8 mouse cellular contexts compared by ENCODE assay signal in the genomic region with DNA sequence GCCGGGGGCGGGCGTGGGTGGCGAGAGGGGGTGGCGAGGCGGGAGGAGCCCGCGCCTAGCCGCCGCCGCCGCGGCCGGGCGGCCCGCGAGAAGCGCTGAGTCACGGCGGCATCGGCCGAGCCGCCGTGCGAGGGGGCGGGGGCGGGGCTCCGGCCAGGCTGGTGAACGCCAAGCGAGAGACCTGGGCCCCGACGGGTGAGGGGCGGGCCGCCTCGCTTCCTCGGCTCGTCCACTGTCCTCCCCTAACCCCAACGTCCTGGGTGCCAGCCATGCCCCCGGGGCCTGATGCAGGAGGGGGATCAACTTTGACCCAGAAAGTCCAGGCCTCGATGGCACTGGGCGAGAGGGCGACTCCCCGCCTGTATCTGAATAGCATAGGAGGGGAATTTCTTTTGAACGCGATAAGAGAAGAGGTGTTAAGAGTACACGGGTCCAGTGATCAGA. TPM values are rescaled to one million over a fixed set of nuclear protein-coding genes. Genes with fewer than 3 reads are reported as not detected.
DNase-seq lines count a peak whose midpoint lies in the region; ATAC-seq and TF ChIP-seq lines count a peak whose summit lies in the region.

Gene Me1, minus strand, starts transcription at position 136 of the 444 bp plus-strand sequence.

- no peak within 1 kb of the TSS; the same call in 1 of the 2 replicates for H3K27ac ChIP-seq in embryonic facial prominence, embryonic 13.5 days
- H3K27ac ChIP-seq in heart, embryonic 12.5 days (ENCODE audit: poor library complexity, severe bottlenecking) = peak within 1 kb of the TSS; percentile 49
- H3K27ac ChIP-seq in kidney, embryonic 15.5 days = no peak within 1 kb of the TSS
- no peak within 1 kb of the TSS for H3K27ac ChIP-seq in liver, embryonic 15.5 days (replicated peaks)
- H3K27ac ChIP-seq in neural tube, embryonic 14.5 days (ENCODE audit: low read depth, low read length) = peak within 1 kb of the TSS; percentile 66

- H3K4me1 ChIP-seq in G1E (ENCODE audit: insufficient read depth, low read depth, low read length) = peaks cover 12% of the 10 kb centered on the region
- peaks cover 3% of the 10 kb centered on the region; the same call in 1 of the 2 replicates for H3K4me1 ChIP-seq in embryonic facial prominence, embryonic 13.5 days
- peaks cover 3% of the 10 kb centered on the region for H3K4me1 ChIP-seq in heart, embryonic 12.5 days (replicated peaks)
- peaks cover 5% of the 10 kb centered on the region; the same call in 1 of the 2 replicates for H3K4me1 ChIP-seq in kidney, embryonic 15.5 days
- peaks cover 9% of the 10 kb centered on the region for H3K4me1 ChIP-seq in liver, embryonic 15.5 days (replicated peaks)
- H3K4me1 ChIP-seq in neural tube, embryonic 14.5 days (ENCODE audit: control insufficient read depth, insufficient read depth, low read length) = 0 out of 2 replicates have a peak, but pooled peaks cover 3% of the 10 kb centered on the region

- peak; percentile 69 for DNase-seq in G1E (ENCODE audit: low spot score)
- peak; percentile 81 for DNase-seq in adrenal gland, postnatal 10 days
- DNase-seq in spleen, postnatal 14 days (ENCODE audit: low spot score in 2 of 2) = no peak

- ATAC-seq in G1E (ENCODE audit: extremely low read depth, insufficient number of reproducible peaks, low FRiP score, poor library complexity, severe bottlenecking) = no peak
- peak; percentile 48; the same call in 1 of the 2 replicates for ATAC-seq in embryonic facial prominence, embryonic 13.5 days (ENCODE audit: insufficient number of reproducible peaks, insufficient read depth, low FRiP score, low TSS enrichment, low read depth)
- peak; percentile 91 for ATAC-seq in heart, embryonic 12.5 days (ENCODE audit: insufficient number of reproducible peaks, low FRiP score)
- peak; percentile 92 for ATAC-seq in kidney, embryonic 15.5 days (replicated peaks; ENCODE audit: low FRiP score)
- ATAC-seq in liver, embryonic 15.5 days (ENCODE audit: insufficient read depth) = peak; percentile 71
- peak; percentile 82 for ATAC-seq in neural tube, embryonic 14.5 days (ENCODE audit: low read depth)

- H3K4me3 ChIP-seq in G1E (ENCODE audit: low read depth, low read length) = peak within 1 kb of the TSS; percentile 76
- peak within 1 kb of the TSS; percentile 77 for H3K4me3 ChIP-seq in embryonic facial prominence, embryonic 13.5 days
- H3K4me3 ChIP-seq in heart, embryonic 12.5 days = peak within 1 kb of the TSS; percentile 74
- peak within 1 kb of the TSS; percentile 78 for H3K4me3 ChIP-seq in kidney, embryonic 15.5 days (replicated peaks)
- peak within 1 kb of the TSS; percentile 63 for H3K4me3 ChIP-seq in liver, embryonic 15.5 days (replicated peaks)
- H3K4me3 ChIP-seq in neural tube, embryonic 14.5 days (ENCODE audit: low read depth, low read length) = peak within 1 kb of the TSS; percentile 75

- 2% methylated on average over 34 of the region's 46 CpGs for WGBS in embryonic facial prominence, embryonic 13.5 days
- WGBS in heart, embryonic 12.5 days = under 1% methylated on average over 21 of the region's 46 CpGs
- WGBS in kidney, embryonic 15.5 days = under 1% methylated on average over 18 of the region's 46 CpGs
- 1% methylated on average over 23 of the region's 46 CpGs for WGBS in liver, embryonic 15.5 days (ENCODE audit: insufficient replicate concordance)
- WGBS in neural tube, embryonic 14.5 days = under 1% methylated on average over 26 of the region's 46 CpGs

- no peaks in the 10 kb centered on the region for H3K9me3 ChIP-seq in G1E (replicated peaks)
- no peaks in the 10 kb centered on the region for H3K9me3 ChIP-seq in embryonic facial prominence, embryonic 13.5 days
- no peaks in the 10 kb centered on the region for H3K9me3 ChIP-seq in heart, embryonic 12.5 days (replicated peaks)
- H3K9me3 ChIP-seq in kidney, embryonic 15.5 days (replicated peaks) = no peaks in the 10 kb centered on the region
- no peaks in the 10 kb centered on the region for H3K9me3 ChIP-seq in liver, embryonic 15.5 days (replicated peaks)
- H3K9me3 ChIP-seq in neural tube, embryonic 14.5 days (ENCODE audit: control insufficient read depth, low read length) = no peaks in the 10 kb centered on the region

- H3K27me3 ChIP-seq in G1E (ENCODE audit: insufficient read depth, low read length) = 0 out of 2 replicates have a peak, but pooled peaks cover 4% of the 10 kb centered on the region
- H3K27me3 ChIP-seq in embryonic facial prominence, embryonic 13.5 days = no peaks in the 10 kb centered on the region
- no peaks in the 10 kb centered on the region for H3K27me3 ChIP-seq in heart, embryonic 12.5 days (replicated peaks)
- no peaks in the 10 kb centered on the region for H3K27me3 ChIP-seq in kidney, embryonic 15.5 days
- H3K27me3 ChIP-seq in liver, embryonic 15.5 days = peaks cover 20% of the 10 kb centered on the region
- H3K27me3 ChIP-seq in neural tube, embryonic 14.5 days (ENCODE audit: control insufficient read depth, insufficient read depth, low read length) = no peaks in the 10 kb centered on the region

- peak within 1 kb of the TSS; percentile 83 for H3K4me2 ChIP-seq in embryonic facial prominence, embryonic 13.5 days
- H3K4me2 ChIP-seq in heart, embryonic 12.5 days = peak within 1 kb of the TSS; percentile 75
- peak within 1 kb of the TSS; percentile 97 for H3K4me2 ChIP-seq in kidney, embryonic 15.5 days
- peak within 1 kb of the TSS; percentile 85 for H3K4me2 ChIP-seq in liver, embryonic 15.5 days
- H3K4me2 ChIP-seq in neural tube, embryonic 14.5 days (ENCODE audit: low read depth, low read length) = peak within 1 kb of the TSS; percentile 70

- TF ChIP-seq CTCF in G1E (IDR thresholded peaks at IDR 0.05; ENCODE audit: low read depth, low read length) = no peak

- H3K9ac ChIP-seq in embryonic facial prominence, embryonic 13.5 days = peak within 1 kb of the TSS; percentile 85
- H3K9ac ChIP-seq in heart, embryonic 12.5 days = peak within 1 kb of the TSS; percentile 83
- H3K9ac ChIP-seq in kidney, embryonic 15.5 days = peak within 1 kb of the TSS; percentile 69
- peak within 1 kb of the TSS; percentile 58 for H3K9ac ChIP-seq in liver, embryonic 15.5 days
- peak within 1 kb of the TSS; percentile 84 for H3K9ac ChIP-seq in neural tube, embryonic 14.5 days (replicated peaks; ENCODE audit: low read depth, low read length)

- no peaks in the 10 kb centered on the region for H3K36me3 ChIP-seq in G1E (replicated peaks)
- H3K36me3 ChIP-seq in embryonic facial prominence, embryonic 13.5 days = no peaks in the 10 kb centered on the region
- no peaks in the 10 kb centered on the region for H3K36me3 ChIP-seq in heart, embryonic 12.5 days
- no peaks in the 10 kb centered on the region for H3K36me3 ChIP-seq in kidney, embryonic 15.5 days
- no peaks in the 10 kb centered on the region for H3K36me3 ChIP-seq in liver, embryonic 15.5 days (replicated peaks)
- H3K36me3 ChIP-seq in neural tube, embryonic 14.5 days (ENCODE audit: control insufficient read depth, insufficient read depth, low read length) = no peaks in the 10 kb centered on the region

RNA-seq across cellular contexts. Expression of gene Me1, which starts in this region (rescaled TPM):
- total RNA-seq in G1E (2014; fragmentation: Nextera tagmentation) (3.1 and 8.5 TPM in 2 replicates), G1E (2017) (2.1 and 2.7 TPM in 2 replicates)
- 1.6 and 1.7 TPM in 2 replicates for polyA plus RNA-seq in G1E (2012)
- 100 to 1,000 TPM; 231 to 293 TPM for total RNA-seq in adrenal gland, postnatal 10 days (2021)
- 19.2 and 20.3 TPM in 2 replicates for polyA plus RNA-seq in embryonic facial prominence, embryonic 13.5 days (2015; fragmentation: Nextera tagmentation; extraction: Ambion mirVana)
- polyA plus RNA-seq in heart, embryonic 12.5 days (2016; fragmentation: Nextera tagmentation; extraction: Ambion mirVana) = 50.0 and 51.1 TPM in 2 replicates
- 12.7 and 17.3 TPM in 2 replicates for polyA plus RNA-seq in kidney, embryonic 15.5 days (2015; fragmentation: Nextera tagmentation; extraction: Ambion mirVana)
- 4.5 and 4.7 TPM in 2 replicates for polyA plus RNA-seq in liver, embryonic 15.5 days (2015; fragmentation: Nextera tagmentation; extraction: Ambion mirVana)
- 49.0 and 53.0 TPM in 2 replicates for polyA plus RNA-seq in neural tube, embryonic 14.5 days (2014; fragmentation: Nextera tagmentation; extraction: Ambion mirVana)

Comparison
In these comparisons a context has a peak if more than half of its experiments do, and no peak if none do; other contexts are left out.
1. RNA of gene Me1 (total RNA-seq): 231 to 293 TPM in adrenal gland, postnatal 10 days; 2.1 to 8.5 TPM in G1E; every median in the first group is over 10 times any median in the second.
2. DNase-seq: peak in G1E (single experiment) and adrenal gland, postnatal 10 days (single experiment); none in spleen, postnatal 14 days (0 of 2).
3. H3K27ac ChIP-seq: peak in heart, embryonic 12.5 days (single experiment) and neural tube, embryonic 14.5 days (single experiment); none in embryonic facial prominence, embryonic 13.5 days (single experiment), kidney, embryonic 15.5 days (single experiment) and liver, embryonic 15.5 days (single experiment).
4. Peak in every context shown above with its lines, with median percentiles within 50 percentile points of each other: H3K4me3 ChIP-seq, H3K4me2 ChIP-seq and H3K9ac ChIP-seq.